Mouse (Mus musculus): Measurements from ENCODE around the gene Ddrgk1.

DNA sequence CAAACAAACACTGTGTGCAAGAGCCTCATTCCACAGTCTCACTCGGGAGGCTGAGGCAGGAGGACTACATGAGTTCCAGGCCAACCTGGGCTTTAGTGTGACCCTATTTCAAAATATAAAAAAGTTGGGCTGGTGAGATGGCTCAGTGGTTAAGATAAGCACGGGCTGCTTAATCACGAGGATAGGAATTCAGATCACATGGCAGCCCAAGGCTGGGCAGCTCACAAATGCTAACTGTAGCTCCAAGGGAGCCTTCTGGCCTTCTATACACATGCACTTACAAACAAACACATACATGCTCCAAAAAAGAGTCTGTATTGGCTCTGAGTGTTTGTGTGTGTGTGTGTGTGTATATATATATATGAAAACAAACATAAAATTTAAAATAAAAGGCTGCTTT is 29.1 kb upstream of the Ddrgk1 start:
- no peak for TF ChIP-seq RCOR1 (conservative IDR thresholded peaks at IDR 0.05; ENCODE audit: low read depth, low read length)
- no peak for TF ChIP-seq MYC (IDR thresholded peaks at IDR 0.05; ENCODE audit: low read depth, low read length)
